Mouse (Mus musculus): Measurements from ENCODE around the gene Olfr1504.
"Not testable (repeated sequence)": the region's sequence is repeated elsewhere in the genome, so short reads cannot be mapped to it uniquely, and the experiment has no call there.

The Olfr1504 gene

DNA sequence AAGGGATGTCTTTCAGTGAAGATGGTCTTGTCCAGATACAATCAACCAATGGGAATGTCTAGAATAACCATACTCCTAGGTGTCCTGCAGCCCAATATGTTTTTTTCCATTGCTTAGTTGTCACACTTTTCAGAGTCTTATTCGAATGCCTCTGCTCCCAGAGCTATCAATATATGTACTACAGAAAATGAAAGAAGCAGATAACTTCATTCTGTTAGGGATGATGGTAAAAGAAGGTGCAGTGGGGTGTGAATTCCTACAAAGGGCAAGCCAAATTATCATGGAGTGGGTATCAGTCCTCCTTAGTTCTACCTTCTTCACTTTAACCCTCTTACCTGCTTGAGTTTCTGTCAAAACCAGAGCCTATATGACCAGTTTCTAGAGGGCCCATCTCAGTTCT is at the start of gene Olfr1504:
Olfr1504 (minus strand) TSS at position 101 of the 400 bp plus-strand sequence.
- DNase-seq, result no peak

GRCm38 (mm10) chr19:13913230-13913629 is 15.5 kb upstream of the Olfr1504 start, which contains the start of gene Olfr1505:
Olfr1505 (plus strand) TSS chr19:13913530.
- no peak for DNase-seq

DNA sequence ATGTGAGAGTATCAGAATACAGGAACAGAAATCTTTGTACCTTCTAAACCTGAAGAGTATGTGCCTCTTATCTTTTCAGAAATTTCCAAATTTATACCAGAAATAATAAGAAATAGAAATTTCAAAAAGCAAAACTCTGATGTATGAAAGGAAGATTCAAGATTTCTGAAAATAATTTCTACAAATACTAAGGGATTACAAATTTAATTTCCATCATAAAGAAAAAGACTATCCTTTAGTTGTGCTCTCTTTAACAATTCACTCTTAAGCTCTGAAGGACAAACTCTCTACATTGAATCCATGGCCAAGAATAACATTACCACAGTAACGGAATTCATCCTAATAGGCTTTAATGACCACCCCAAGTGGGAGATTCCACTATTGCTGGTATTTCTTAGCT is 36.2 kb downstream of the Olfr1504 start, which contains the start of gene Olfr1502:
Olfr1502 (plus strand) TSS at position 301 of the 400 bp plus-strand sequence.
- no peak for DNase-seq

- DNase-seq, result not testable (repeated sequence)
Observed at GRCm38 (mm10) chr19:13850592-13850991, 47.1 kb downstream of the Olfr1504 start, which contains the start of gene Olfr1501. Olfr1501 (minus strand) TSS chr19:13850692.
